Mouse (Mus musculus): ENCODE results near the gene Oxnad1. TPM values are rescaled to one million over a fixed set of nuclear protein-coding genes. Genes with fewer than 3 reads are reported as not detected.
"Not testable (repeated sequence)": the region's sequence is repeated elsewhere in the genome, so short reads cannot be mapped to it uniquely, and the experiment has no call there.

Oxnad1 gene
- total RNA-seq, 2 experiments from 2014 or later, result 13.9 to 16.7 TPM

GRCm38 (mm10) chr14:32072807-32073206 is 12.4 kb upstream of the Oxnad1 start:
- H3K4me3 ChIP-seq, result no peak overlapping the region
- no peak for DNase-seq (ENCODE audit: extremely low spot score in 1 of 2, low spot score in 2 of 2)
- peak overlapping the region; percentile 44 for H3K27ac ChIP-seq
- intact Hi-C loops (cut with DNase I), result no loop called here
- no peak for TF ChIP-seq CTCF (IDR thresholded peaks at IDR 0.05)

DNA sequence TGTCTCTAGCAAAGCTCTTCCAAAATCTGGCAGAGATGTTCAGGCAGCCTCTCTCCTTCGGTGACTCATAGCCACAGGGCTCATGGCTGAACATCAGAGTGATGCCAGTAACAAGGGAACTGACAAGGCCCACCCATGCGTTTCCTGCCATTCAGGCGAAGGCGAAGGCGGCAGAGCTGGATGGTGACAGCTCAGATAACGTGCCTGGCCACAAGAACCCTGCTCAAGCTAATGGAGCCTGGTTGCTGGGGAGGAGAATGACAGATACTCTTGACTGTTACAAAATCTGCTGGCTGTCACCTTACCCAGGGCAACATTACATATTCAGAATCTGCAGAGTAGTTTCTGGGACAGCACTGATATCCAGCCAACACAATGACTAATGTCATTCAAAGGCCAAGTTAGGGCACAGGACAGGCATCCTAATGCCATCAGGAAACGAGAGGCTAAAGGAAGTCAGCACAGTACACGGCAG is 11.9 kb upstream of the Oxnad1 start:
- Histone ChIP-seq H3K27ac (peak overlapping the region; percentile 44), H3K4me3 (no peak overlapping the region)
- DNase-seq (ENCODE audit: extremely low spot score in 1 of 2, low spot score in 2 of 2), result peak; percentile 35 to 67
- intact Hi-C loops (cut with DNase I), result no loop called here
- TF ChIP-seq CTCF (IDR thresholded peaks at IDR 0.05), result no peak

- no peak overlapping the region for H3K27ac ChIP-seq
- DNase-seq (ENCODE audit: extremely low spot score in 1 of 2, low spot score in 2 of 2), result no peak
- TF ChIP-seq CTCF (IDR thresholded peaks at IDR 0.05), result no peak
- no peak overlapping the region for H3K4me3 ChIP-seq
- intact Hi-C loops (cut with DNase I), result no loop called here
These were observed 11.3 kb upstream of the Oxnad1 start for GRCm38 (mm10) chr14:32073901-32074300.

DNA sequence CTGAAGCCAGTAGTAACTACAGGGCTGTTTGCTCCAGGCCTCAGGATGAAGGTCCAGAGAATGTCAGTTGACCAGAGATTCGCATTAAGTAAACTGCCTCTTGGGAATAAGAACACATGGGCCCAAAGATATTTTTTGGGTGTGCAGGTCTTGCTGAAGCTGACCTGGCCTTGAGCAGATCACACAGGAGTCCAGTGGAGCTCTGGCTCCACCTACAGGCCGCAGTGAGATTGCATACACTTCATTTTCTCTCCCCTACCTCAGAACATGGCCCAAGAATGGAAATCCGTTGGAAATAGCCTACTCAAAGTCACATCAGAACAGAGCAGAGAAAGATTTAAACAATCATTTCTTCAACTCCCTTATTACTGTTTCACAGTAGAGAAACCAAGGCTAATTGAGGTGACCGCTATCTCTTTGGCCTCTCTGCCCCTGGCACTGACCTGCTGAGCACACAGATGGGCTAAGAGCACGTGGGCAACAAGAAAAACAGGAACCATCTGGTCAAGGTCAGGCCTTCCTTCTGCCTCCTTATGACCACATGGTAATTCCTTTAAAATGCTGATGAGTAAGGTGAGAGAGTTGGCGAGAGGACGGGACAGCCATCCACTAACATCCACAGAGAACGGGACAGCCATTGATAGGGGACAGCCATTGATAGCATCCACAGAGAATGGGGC is 8.1 kb upstream of the Oxnad1 start:
- intact Hi-C loops (cut with DNase I), result loop anchor here (1.0 to 5.0 kb wide), 3 partner anchors 122 to 420 kb away; no protein-coding TSS in a partner anchor
- peak; percentile 97 for TF ChIP-seq CTCF (IDR thresholded peaks at IDR 0.05)

GRCm38 (mm10) chr14:32081026-32081425 is 4.1 kb upstream of the Oxnad1 start:
- Histone ChIP-seq H3K27ac (no peak overlapping the region), H3K4me3 (no peak overlapping the region)
- DNase-seq (ENCODE audit: extremely low spot score in 1 of 2, low spot score in 2 of 2), result no peak
- intact Hi-C loops (cut with DNase I), result loop anchor here (10.0 kb wide), 1 partner anchor 586 kb away; the partner anchor contains the start of genes Eaf1 and Mettl6
- TF ChIP-seq CTCF (IDR thresholded peaks at IDR 0.05), result no peak

More for the DNA sequence above, 8.1 kb upstream of the Oxnad1 start:
- no peak overlapping the region for H3K27ac ChIP-seq
- peak; percentile 49 to 66 for DNase-seq (ENCODE audit: extremely low spot score in 1 of 2, low spot score in 2 of 2)
- H3K4me3 ChIP-seq, result no peak overlapping the region

DNA sequence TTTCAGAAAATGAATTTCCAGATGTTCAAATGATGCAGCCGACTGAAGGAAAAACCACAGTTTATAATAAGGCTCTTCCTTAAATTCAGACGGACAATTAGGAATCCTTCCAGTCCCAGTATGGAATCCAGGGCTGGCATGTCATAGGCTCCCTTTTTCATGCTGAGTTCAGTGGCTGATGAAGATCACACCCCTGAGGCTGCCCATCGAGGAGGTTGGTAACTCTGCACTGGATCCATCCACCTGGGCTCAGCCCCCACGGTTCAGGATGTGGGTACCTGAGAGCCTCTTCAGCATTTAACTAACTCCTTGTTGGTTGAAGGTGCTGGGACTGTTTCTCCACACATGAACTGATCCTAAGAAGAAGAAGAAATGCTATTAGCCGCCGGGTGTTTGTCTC is 2.3 kb upstream of the Oxnad1 start:
- no peak for DNase-seq (ENCODE audit: extremely low spot score in 1 of 2, low spot score in 2 of 2)
- no peak for TF ChIP-seq CTCF (IDR thresholded peaks at IDR 0.05)
- Histone ChIP-seq H3K4me3 (no peak overlapping the region), H3K27ac (no peak overlapping the region)
- intact Hi-C loops (cut with DNase I), result loop anchor here (10.0 kb wide), 1 partner anchor 588 kb away; the partner anchor contains the start of genes Eaf1 and Mettl6

DNA sequence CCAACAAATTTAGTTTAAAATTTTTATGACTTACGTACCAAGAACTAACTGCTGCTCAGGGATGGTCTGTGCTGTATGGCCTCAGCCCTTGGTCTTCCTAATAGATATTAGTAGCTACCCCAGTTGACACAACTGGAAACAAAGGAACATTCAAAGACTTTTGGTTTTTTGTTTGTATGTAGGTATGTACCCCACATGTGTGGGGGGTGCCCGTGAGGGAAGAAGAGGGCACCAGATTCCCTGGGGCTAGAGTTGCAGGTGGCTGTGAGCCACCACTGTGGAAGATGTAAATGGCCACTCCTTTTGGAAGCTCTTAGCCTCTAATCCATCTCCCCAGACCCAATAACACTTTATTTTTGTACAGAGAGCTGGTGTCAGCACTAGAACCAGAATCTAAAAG is 1.7 kb upstream of the Oxnad1 start:
- no peak overlapping the region for H3K27ac ChIP-seq
- no peak for TF ChIP-seq CTCF (IDR thresholded peaks at IDR 0.05)
- no peak for DNase-seq (ENCODE audit: extremely low spot score in 1 of 2, low spot score in 2 of 2)
- intact Hi-C loops (cut with DNase I), result loop anchor here (10.0 kb wide), 1 partner anchor 589 kb away; the partner anchor contains the start of genes Eaf1 and Mettl6
- no peak overlapping the region for H3K4me3 ChIP-seq

GRCm38 (mm10) chr14:32085486-32086201 is 470 bp downstream of the Oxnad1 start, which contains the start of gene Dph3:
Gene Dph3 (minus strand): TSS chr14:32085729.
- peak; percentile 99 for DNase-seq (ENCODE audit: extremely low spot score in 1 of 2, low spot score in 2 of 2)
- H3K4me3 ChIP-seq, result peak within 1 kb of the TSS; percentile 58
- peak within 1 kb of the TSS; percentile 96 for H3K27ac ChIP-seq
- intact Hi-C loops (cut with DNase I), result loop anchor here (10.0 kb wide), 1 partner anchor 591 kb away; the partner anchor contains the start of genes Eaf1 and Mettl6
- peak; percentile 53 for TF ChIP-seq CTCF (IDR thresholded peaks at IDR 0.05)

DNA sequence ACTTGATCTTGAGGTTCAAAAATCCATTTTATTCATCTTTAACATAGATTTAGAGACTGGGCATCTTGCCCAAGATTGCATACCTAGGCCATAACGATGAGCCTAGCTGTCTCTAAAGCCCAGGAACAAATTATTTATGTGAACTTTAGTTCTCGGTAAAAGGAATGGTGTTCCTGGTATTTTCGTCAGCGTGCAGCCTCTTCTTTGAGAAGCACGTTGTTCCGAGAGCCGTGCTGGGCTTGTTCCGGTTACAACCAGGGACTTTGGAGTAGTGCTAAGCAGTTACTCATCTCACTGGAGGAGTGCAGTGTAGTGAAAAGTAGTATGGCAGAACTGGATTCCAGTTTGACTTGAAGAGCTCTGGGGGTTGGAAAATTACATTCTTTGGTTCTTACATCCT is 1.1 kb downstream of the Oxnad1 start:
- Histone ChIP-seq H3K27ac (peak overlapping the region; percentile 96), H3K4me3 (peak overlapping the region; percentile 58)
- no peak for TF ChIP-seq CTCF (IDR thresholded peaks at IDR 0.05)
- no peak for DNase-seq (ENCODE audit: extremely low spot score in 1 of 2, low spot score in 2 of 2)
- intact Hi-C loops (cut with DNase I), result loop anchor here (10.0 kb wide), 1 partner anchor 591 kb away; the partner anchor contains the start of genes Eaf1 and Mettl6

GRCm38 (mm10) chr14:32087584-32088248 is 2.5 kb downstream of the Oxnad1 start:
- not testable (repeated sequence) for DNase-seq (ENCODE audit: extremely low spot score in 1 of 2, low spot score in 2 of 2); H3K27ac ChIP-seq; H3K4me3 ChIP-seq
- intact Hi-C loops (cut with DNase I), result loop anchor here (10.0 kb wide), 1 partner anchor 593 kb away; the partner anchor contains the start of genes Eaf1 and Mettl6

GRCm38 (mm10) chr14:32091124-32091523 is 6.0 kb downstream of the Oxnad1 start:
- DNase-seq (ENCODE audit: extremely low spot score in 1 of 2, low spot score in 2 of 2), result no peak

More at GRCm38 (mm10) chr14:32091124-32091523, 6.0 kb downstream of the Oxnad1 start:
- intact Hi-C loops (cut with DNase I), result no loop called here
- no peak for TF ChIP-seq CTCF (IDR thresholded peaks at IDR 0.05)
- H3K4me3 ChIP-seq, result no peak overlapping the region
- no peak overlapping the region for H3K27ac ChIP-seq
